Mouse (Mus musculus) kidney, postnatal 0 days (tissue): ENCODE measurements at regions not wholly inside any gene's neighbourhood (a gene's known extent, or its start where the extent isn't known, plus 50 kb on each side); places are given as distances from the start of the nearest gene placed in this dataset.
A peak's percentile ranks its signal among the peaks of the same experiment; 100 is the strongest.

ENCODE experiments used
- ATAC-seq: fragments of 200-750 bp; cut with Nextera tagmentation; replicated peaks from 2 replicates; pipeline ENCODE4 v1.8.0; 2017; ENCODE audit warnings: low read depth, moderate number of reproducible peaks, moderate TSS enrichment, moderate library complexity; ENCODE audit not compliant: low FRiP score
- DNase-seq: peaks from one replicate; pipeline ENCODE4 v3.0.0-alpha.2; 2016; ENCODE audit warnings: low spot score
- H3K27ac ChIP-seq: fragments of 300-500 bp; sonication (generic); 2 replicates; pipeline ENCODE4 v1.5.1; 2014; ENCODE audit warnings: mild to moderate bottlenecking
- H3K27me3 ChIP-seq: fragments of 300-500 bp; sonication (generic); 2 replicates; pipeline ENCODE4 v1.6.1; 2014; ENCODE audit warnings: low read length, mixed read lengths; ENCODE audit not compliant: insufficient read depth
- H3K36me3 ChIP-seq: fragments of 300-500 bp; sonication (generic); 2 replicates; pipeline ENCODE4 v1.6.1; 2014; ENCODE audit warnings: low read length, mixed read lengths; ENCODE audit not compliant: insufficient read depth
- H3K4me1 ChIP-seq: fragments of 300-500 bp; sonication (generic); replicated peaks from 2 replicates; pipeline ENCODE4 v1.6.1; 2014; ENCODE audit warnings: antibody characterized with exemption, low read length, mixed read lengths; ENCODE audit not compliant: insufficient read depth
- H3K4me2 ChIP-seq: fragments of 300-500 bp; sonication (generic); 2 replicates; pipeline ENCODE4 v1.6.1; 2014; ENCODE audit warnings: mild to moderate bottlenecking, low read length, moderate library complexity, mixed read lengths
- H3K4me3 ChIP-seq: fragments of 300-500 bp; sonication (generic); replicated peaks from 2 replicates; pipeline ENCODE4 v1.5.1; 2014; ENCODE audit warnings: low read depth, low read length
- H3K9ac ChIP-seq: fragments of 300-500 bp; sonication (generic); 2 replicates; pipeline ENCODE4 v1.6.1; 2014; ENCODE audit warnings: low read depth, low read length
- H3K9me3 ChIP-seq: fragments of 300-500 bp; sonication (generic); replicated peaks from 2 replicates; pipeline ENCODE4 v1.6.1; 2016; ENCODE audit warnings: low read length, inconsistent platforms, mixed read lengths
- CTCF ChIP-seq: IDR thresholded peaks from 2 replicates; pipeline ENCODE4 v1.5.1; 2016; ENCODE audit warnings: antibody characterized with exemption, low read depth, mild to moderate bottlenecking, moderate library complexity
- WGBS: fragments of 180-500 bp; shearing (Covaris S2); extraction: QIAGEN DNeasy Blood & Tissue Kit; methylation state at CpG from one replicate; pipeline ENCODE4 v1.1.7; 2014; 5-methylcytosine and 5-hydroxymethylcytosine counted together

DNA sequence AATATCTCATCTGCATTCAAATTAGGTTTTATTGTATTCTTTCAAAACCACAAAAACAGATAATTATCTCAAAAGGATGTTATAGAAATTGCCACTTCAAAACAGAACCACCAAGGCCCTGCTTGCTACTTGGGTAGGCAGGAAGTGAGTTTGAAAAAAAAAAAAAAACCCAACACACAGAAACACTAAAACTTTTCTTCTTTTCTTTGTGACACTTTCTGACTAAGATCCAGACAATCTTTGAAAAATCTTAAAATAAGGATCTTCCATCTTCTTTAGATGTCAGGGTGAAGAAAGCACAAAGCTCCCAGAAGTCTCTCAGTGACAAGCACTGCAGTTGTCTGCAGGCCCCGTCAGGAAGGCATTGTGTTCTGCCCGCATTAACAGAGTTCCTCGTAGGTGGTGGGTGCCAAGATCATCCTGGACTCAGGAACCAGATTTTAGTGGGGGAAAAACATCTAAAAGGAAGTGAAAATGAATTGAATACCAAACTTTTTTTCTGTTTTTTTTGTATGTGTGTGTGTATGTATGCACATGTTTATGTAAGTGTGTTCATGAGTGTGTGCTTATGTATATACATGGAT, 154.0 kb downstream of the Dusp6 start:
- ATAC-seq = no peak
- WGBS = 65% methylated on average over 3 of the region's 3 CpGs
- Histone ChIP-seq H3K9ac (no peak overlapping the region), H3K4me3 (no peak overlapping the region), H3K27me3 (no peaks in the 10 kb centered on the region), H3K4me2 (no peak overlapping the region), H3K9me3 (no peaks in the 10 kb centered on the region), H3K36me3 (no peaks in the 10 kb centered on the region), H3K4me1 (no peaks in the 10 kb centered on the region), H3K27ac (no peak overlapping the region)
- no peak for TF ChIP-seq CTCF
- DNase-seq = no peak

DNA sequence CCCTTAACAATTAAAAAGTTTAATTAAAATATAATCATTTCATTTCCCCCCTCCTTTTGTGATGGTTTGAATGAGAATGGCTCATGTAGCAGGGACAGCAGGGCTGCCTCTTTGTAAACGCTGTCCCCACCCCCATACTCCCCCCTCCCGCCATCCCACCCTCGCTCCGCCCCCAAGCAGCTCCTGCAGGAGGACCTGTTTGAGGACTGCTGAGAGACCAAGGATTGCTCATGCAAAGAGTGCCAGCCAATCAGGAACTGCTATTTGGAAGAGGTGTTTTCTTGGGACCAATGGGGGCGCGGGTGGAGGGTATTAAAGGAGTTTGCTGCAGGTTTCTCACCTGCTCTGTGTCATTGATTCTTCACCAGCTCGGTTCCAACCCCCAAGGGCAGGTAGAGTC, 154.6 kb downstream of the Dusp6 start:
- Histone ChIP-seq H3K4me2 (no peak overlapping the region), H3K9ac (no peak overlapping the region), H3K4me1 (no peaks in the 10 kb centered on the region), H3K27ac (no peak overlapping the region), H3K4me3 (no peak overlapping the region), H3K36me3 (no peaks in the 10 kb centered on the region), H3K9me3 (no peaks in the 10 kb centered on the region), H3K27me3 (no peaks in the 10 kb centered on the region)
- DNase-seq (no peak), ATAC-seq (no peak)
- 60% methylated on average over 7 of the region's 7 CpGs for WGBS
- TF ChIP-seq CTCF = no peak

DNA sequence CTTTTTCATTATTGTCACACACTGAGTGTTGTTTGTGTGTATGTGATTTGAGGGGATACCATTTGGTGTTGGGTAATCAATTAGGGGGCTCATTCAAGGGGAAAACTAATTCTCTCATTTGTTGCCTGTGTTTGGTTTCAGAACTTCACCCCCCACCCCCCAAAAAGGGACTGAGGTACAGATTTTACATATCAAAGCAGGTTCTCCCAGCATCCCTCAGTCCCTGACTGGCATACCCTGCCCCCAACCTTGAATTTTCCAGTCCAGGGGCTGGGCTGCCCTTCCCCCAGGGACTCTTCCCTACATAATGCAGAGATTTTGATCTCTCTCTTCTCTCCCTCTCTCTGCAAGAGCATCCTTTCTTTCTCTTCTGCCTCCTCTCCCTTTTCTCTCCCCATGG, 155.5 kb downstream of the Dusp6 start:
- no peaks in the 10 kb centered on the region for H3K27me3 ChIP-seq
- no peak for DNase-seq
- H3K36me3 ChIP-seq = no peaks in the 10 kb centered on the region
- H3K4me3 ChIP-seq = no peak overlapping the region
- no peaks in the 10 kb centered on the region for H3K9me3 ChIP-seq
- no peaks in the 10 kb centered on the region for H3K4me1 ChIP-seq
- H3K9ac ChIP-seq = no peak overlapping the region
- TF ChIP-seq CTCF = no peak
- no peak for ATAC-seq
- H3K27ac ChIP-seq = no peak overlapping the region
- no peak overlapping the region for H3K4me2 ChIP-seq

DNA sequence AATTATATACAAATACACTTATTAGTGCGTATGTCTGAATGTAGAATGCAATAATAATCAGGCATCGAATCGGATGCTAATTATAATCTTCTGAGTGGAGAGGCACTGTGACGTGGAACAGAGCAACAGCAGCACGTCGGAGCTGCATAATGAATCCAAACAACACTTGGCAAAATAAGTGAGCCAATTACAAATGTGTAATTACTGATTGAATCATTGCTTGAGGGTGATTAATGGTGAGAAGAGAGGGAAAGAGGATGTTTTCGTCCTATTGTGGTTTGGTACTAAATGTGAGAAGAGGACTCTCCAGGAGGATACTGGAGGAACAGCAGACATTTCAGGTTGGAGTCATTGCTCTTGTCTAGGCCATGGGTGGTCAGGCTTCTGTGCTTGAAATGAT, 156.5 kb downstream of the Dusp6 start:
- Histone ChIP-seq H3K4me2 (no peak overlapping the region), H3K9me3 (no peaks in the 10 kb centered on the region), H3K27ac (no peak overlapping the region), H3K9ac (no peak overlapping the region), H3K27me3 (no peaks in the 10 kb centered on the region), H3K36me3 (no peaks in the 10 kb centered on the region), H3K4me1 (no peaks in the 10 kb centered on the region), H3K4me3 (no peak overlapping the region)
- DNase-seq (no peak), ATAC-seq (no peak)
- WGBS = 78% methylated on average over 7 of the region's 7 CpGs
- TF ChIP-seq CTCF = no peak

DNA sequence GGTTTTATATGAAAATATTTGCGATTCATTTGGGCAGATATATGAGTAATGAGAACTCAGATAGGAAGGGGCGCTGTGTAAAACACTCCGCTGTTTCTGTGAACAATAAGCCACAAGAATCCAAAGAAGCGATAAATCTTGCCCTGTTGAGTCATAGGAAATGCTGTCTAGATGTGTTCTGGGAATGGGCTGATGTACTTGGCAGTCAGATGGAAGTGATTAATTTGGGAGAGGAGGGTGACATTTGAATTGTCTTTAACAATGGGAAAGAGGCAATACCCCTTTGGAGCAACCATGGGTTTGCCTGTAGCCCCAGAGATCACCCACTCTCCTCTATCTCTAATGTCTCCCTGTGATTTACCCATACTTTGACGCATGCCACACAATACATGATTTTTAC, 160.4 kb downstream of the Dusp6 start:
- no peaks in the 10 kb centered on the region for H3K36me3 ChIP-seq
- H3K4me2 ChIP-seq = no peak overlapping the region
- 0 out of 2 replicates have a peak, but pooled peaks have one; percentile 3 for TF ChIP-seq CTCF
- no peaks in the 10 kb centered on the region for H3K27me3 ChIP-seq
- no peak overlapping the region for H3K27ac ChIP-seq
- H3K4me1 ChIP-seq = no peaks in the 10 kb centered on the region
- ATAC-seq (no peak), DNase-seq (peak; percentile 72)
- no peaks in the 10 kb centered on the region for H3K9me3 ChIP-seq
- no peak overlapping the region for H3K4me3 ChIP-seq
- 75% methylated on average over 5 of the region's 5 CpGs for WGBS
- no peak overlapping the region for H3K9ac ChIP-seq

DNA sequence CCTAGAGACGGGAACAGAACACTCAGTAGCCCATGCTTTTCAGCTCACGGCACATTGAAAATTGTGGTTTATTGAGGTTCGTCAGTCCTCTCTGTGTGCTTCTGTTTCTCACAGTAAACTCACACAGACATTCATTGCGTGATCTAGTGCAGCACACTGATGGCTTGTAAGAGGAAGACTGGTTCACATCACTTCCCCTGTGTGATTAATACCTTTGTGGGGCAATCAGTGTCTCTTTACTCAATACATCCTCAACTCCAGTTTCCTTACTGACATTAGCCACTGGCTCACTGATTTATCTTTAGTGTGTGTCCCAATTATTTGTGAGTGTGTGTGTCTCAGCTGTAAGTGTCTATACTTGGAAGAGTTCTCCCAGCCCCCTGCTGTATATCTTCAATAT, 162.2 kb downstream of the Dusp6 start:
- Histone ChIP-seq H3K9ac (no peak overlapping the region), H3K27me3 (no peaks in the 10 kb centered on the region), H3K9me3 (no peaks in the 10 kb centered on the region), H3K4me3 (no peak overlapping the region), H3K36me3 (no peaks in the 10 kb centered on the region), H3K4me2 (no peak overlapping the region), H3K4me1 (no peaks in the 10 kb centered on the region), H3K27ac (no peak overlapping the region)
- peak; percentile 25 for DNase-seq
- no peak for ATAC-seq
- no peak for TF ChIP-seq CTCF
- 75% methylated on average over 4 of the region's 4 CpGs for WGBS

DNA sequence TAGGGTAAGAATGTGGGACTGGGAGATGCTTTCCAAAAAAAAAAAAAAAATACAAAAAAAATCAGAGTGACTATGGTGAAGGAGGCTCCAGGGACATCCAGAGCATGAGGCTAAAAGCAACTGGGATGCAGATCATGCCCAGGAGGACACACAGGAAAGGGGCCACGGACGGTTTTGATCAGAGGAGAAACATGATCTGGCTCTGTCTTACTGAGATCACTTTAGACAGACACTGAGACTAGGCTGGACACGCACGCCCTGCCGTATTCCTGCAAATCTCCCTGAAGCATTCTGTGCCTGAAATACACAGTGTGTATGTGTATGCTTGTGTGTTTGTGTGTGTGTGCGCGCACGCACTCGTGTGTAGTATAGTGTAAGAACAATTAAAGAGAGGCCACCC, 167.1 kb downstream of the Dusp6 start:
- Histone ChIP-seq H3K27ac (no peak overlapping the region), H3K9ac (no peak overlapping the region), H3K27me3 (no peaks in the 10 kb centered on the region), H3K4me2 (no peak overlapping the region), H3K4me1 (no peaks in the 10 kb centered on the region), H3K36me3 (no peaks in the 10 kb centered on the region), H3K9me3 (no peaks in the 10 kb centered on the region), H3K4me3 (no peak overlapping the region)
- WGBS = 70% methylated on average over 9 of the region's 9 CpGs
- TF ChIP-seq CTCF = no peak
- no peak for DNase-seq
- ATAC-seq = no peak
